Mouse (Mus musculus) liver, adult 2 months (tissue): ENCODE results near the gene Kif13a. TPM values are rescaled to one million over a fixed set of nuclear protein-coding genes. Genes with fewer than 3 reads are reported as not detected.

Source experiments
- DNase-seq: peaks from one replicate; pipeline ENCODE4 v3.0.0-alpha.2; 2011; ENCODE audit warnings: low read depth, low spot score; ENCODE audit errors: extremely low read depth
- H3K27ac ChIP-seq: fragments of 200-500 bp; replicated peaks from 2 replicates; pipeline ENCODE4 v1.5.1; 2012; ENCODE audit warnings: low read depth, mild to moderate bottlenecking, control low read depth, inconsistent platforms, low read length; ENCODE audit not compliant: insufficient read depth
- H3K27me3 ChIP-seq: fragments of 200-500 bp; 2 replicates; pipeline ENCODE4 v1.6.1; 2012; ENCODE audit warnings: mild to moderate bottlenecking, moderate library complexity, low read length, inconsistent platforms; ENCODE audit not compliant: control insufficient read depth, insufficient read depth
- H3K36me3 ChIP-seq: fragments of 200-500 bp; 2 replicates; pipeline ENCODE4 v1.6.1; 2012; ENCODE audit warnings: low read length, inconsistent platforms; ENCODE audit not compliant: control insufficient read depth, insufficient read depth
- H3K4me1 ChIP-seq: fragments of 200-500 bp; 2 replicates; pipeline ENCODE4 v1.6.1; 2011; ENCODE audit warnings: low read length; ENCODE audit not compliant: control insufficient read depth, insufficient read depth
- H3K4me3 ChIP-seq: fragments of 200-500 bp; 2 replicates; pipeline ENCODE4 v1.5.1; 2011; ENCODE audit warnings: low read depth, mild to moderate bottlenecking, control low read depth, low read length, moderate library complexity; ENCODE audit not compliant: insufficient read depth
- H3K79me2 ChIP-seq: fragments of 200-500 bp; 2 replicates; pipeline ENCODE4 v1.6.1; 2012; ENCODE audit warnings: inconsistent platforms, mild to moderate bottlenecking, low read length, moderate library complexity; ENCODE audit not compliant: control insufficient read depth, insufficient read depth
- H3K9ac ChIP-seq: fragments of 200-500 bp; 2 replicates; pipeline ENCODE4 v1.6.1; 2012; ENCODE audit warnings: low read depth, mild to moderate bottlenecking, control low read depth, inconsistent platforms, low read length
- CTCF ChIP-seq: fragments of 200-500 bp; IDR thresholded peaks from 2 replicates; pipeline ENCODE4 v1.5.1; 2011; ENCODE audit warnings: low read depth, low read length, control low read depth
- POLR2A ChIP-seq: fragments of 200-500 bp; IDR thresholded peaks from 2 replicates; pipeline ENCODE4 v1.6.1; 2011; ENCODE audit warnings: low read length, control low read depth; ENCODE audit not compliant: insufficient read depth; ENCODE audit errors: extremely low read depth
- WGBS: fragments of 180-500 bp; shearing (Covaris S2); methylation state at CpG from one replicate; pipeline ENCODE4 v1.1.7; 2018; 5-methylcytosine and 5-hydroxymethylcytosine counted together
- polyA plus RNA-seq: library from polyadenylated mRNA; depleted of rRNA; stranded (reverse); fragments of >200 nt; gene quantifications from 2 replicates; pipeline ENCODE4 v1.2.3, GENCODE M21; 2012
- total RNA-seq: library from RNA; depleted of rRNA; stranded (reverse); fragments of >200 nt; gene quantifications from 2 replicates; pipeline ENCODE4 v1.2.3, GENCODE M21; 2014

Kif13a gene
- total and polyA plus RNA-seq, 2 experiments = 6.6 to 11.1 TPM

GRCm38 (mm10) chr13:46753294-46753693 is 176.4 kb downstream of the Kif13a start:
- 82% methylated on average over 5 of the region's 5 CpGs for WGBS
- no peak overlapping the region for H3K9ac ChIP-seq
- H3K79me2 ChIP-seq = no peaks in the 10 kb centered on the region
- H3K4me3 ChIP-seq = no peak overlapping the region
- no peaks in the 10 kb centered on the region for H3K4me1 ChIP-seq
- TF ChIP-seq POLR2A = no peak
- no peak for TF ChIP-seq CTCF
- H3K36me3 ChIP-seq = peaks cover 6% of the 10 kb centered on the region
- no peaks in the 10 kb centered on the region for H3K27me3 ChIP-seq
- DNase-seq = no peak
- no peak overlapping the region for H3K27ac ChIP-seq

- Histone ChIP-seq H3K27me3 (no peaks in the 10 kb centered on the region), H3K36me3 (peaks cover 6% of the 10 kb centered on the region), H3K79me2 (no peaks in the 10 kb centered on the region), H3K4me1 (no peaks in the 10 kb centered on the region; the same call in 1 of the 2 replicates), H3K4me3 (no peak overlapping the region), H3K9ac (no peak overlapping the region), H3K27ac (no peak overlapping the region)
- WGBS = 81% methylated on average over 13 of the region's 13 CpGs
- DNase-seq = no peak
- TF ChIP-seq POLR2A (no peak), CTCF (no peak)
Observed at GRCm38 (mm10) chr13:46752566-46753229, 177.0 kb downstream of the Kif13a start.

GRCm38 (mm10) chr13:46748138-46748873 is 181.4 kb downstream of the Kif13a start:
- no peaks in the 10 kb centered on the region; the same call in 1 of the 2 replicates for H3K4me1 ChIP-seq
- no peaks in the 10 kb centered on the region for H3K27me3 ChIP-seq
- H3K79me2 ChIP-seq = no peaks in the 10 kb centered on the region
- WGBS = 54% methylated on average over 5 of the region's 5 CpGs
- no peak overlapping the region for H3K9ac ChIP-seq
- TF ChIP-seq POLR2A = no peak
- TF ChIP-seq CTCF = no peak
- H3K4me3 ChIP-seq = no peak overlapping the region
- H3K27ac ChIP-seq = no peak overlapping the region
- peak; percentile 26 for DNase-seq
- H3K36me3 ChIP-seq = peaks cover 2% of the 10 kb centered on the region; the same call in 1 of the 2 replicates

GRCm38 (mm10) chr13:46743821-46744220 is 185.8 kb downstream of the Kif13a start:
- Histone ChIP-seq H3K36me3 (no peaks in the 10 kb centered on the region), H3K27ac (no peak overlapping the region), H3K27me3 (no peaks in the 10 kb centered on the region), H3K4me3 (no peak overlapping the region), H3K4me1 (no peaks in the 10 kb centered on the region; the same call in 1 of the 2 replicates), H3K79me2 (no peaks in the 10 kb centered on the region), H3K9ac (no peak overlapping the region)
- 86% methylated on average over 8 of the region's 8 CpGs for WGBS
- TF ChIP-seq CTCF (no peak), POLR2A (no peak)
- DNase-seq = no peak

DNA sequence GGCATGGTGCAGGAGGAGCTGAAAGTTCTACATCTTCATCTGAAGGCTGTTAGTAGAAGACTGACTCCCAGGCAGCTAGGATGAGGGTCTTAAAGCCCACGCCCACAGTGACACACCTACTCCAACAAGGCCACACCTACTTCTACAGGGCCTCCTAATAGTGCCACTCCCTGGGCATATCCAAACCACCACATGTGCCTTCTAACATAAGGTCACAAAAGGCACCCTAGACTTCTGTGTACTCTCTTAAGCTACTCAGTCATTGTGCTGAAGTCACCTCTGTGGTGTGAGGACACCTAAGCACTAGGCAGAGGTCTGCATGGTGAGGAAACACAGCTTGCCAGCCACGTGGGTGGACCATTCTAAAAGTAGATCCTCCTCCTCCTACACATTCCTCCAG is 187.3 kb downstream of the Kif13a start:
- no peaks in the 10 kb centered on the region for H3K4me1 ChIP-seq
- DNase-seq = no peak
- no peak for TF ChIP-seq POLR2A
- no peak for TF ChIP-seq CTCF
- H3K27ac ChIP-seq = no peak overlapping the region
- H3K9ac ChIP-seq = no peak overlapping the region
- 78% methylated on average over 2 of the region's 2 CpGs for WGBS
- no peaks in the 10 kb centered on the region for H3K36me3 ChIP-seq
- H3K27me3 ChIP-seq = no peaks in the 10 kb centered on the region
- no peak overlapping the region for H3K4me3 ChIP-seq
- no peaks in the 10 kb centered on the region for H3K79me2 ChIP-seq

- H3K79me2 ChIP-seq = no peaks in the 10 kb centered on the region
- TF ChIP-seq POLR2A (no peak), CTCF (no peak)
- no peak overlapping the region for H3K27ac ChIP-seq
- H3K36me3 ChIP-seq = no peaks in the 10 kb centered on the region
- no peaks in the 10 kb centered on the region; the same call in 1 of the 2 replicates for H3K4me1 ChIP-seq
- no peak for DNase-seq
- no peaks in the 10 kb centered on the region for H3K27me3 ChIP-seq
- no peak overlapping the region for H3K9ac ChIP-seq
- WGBS = 79% methylated on average over 7 of the region's 7 CpGs
- no peak overlapping the region for H3K4me3 ChIP-seq
Observed at GRCm38 (mm10) chr13:46739426-46739825, 190.2 kb downstream of the Kif13a start.
